Mouse (Mus musculus) B cell, adult (primary cell): Measurements from ENCODE around the gene Meioc. TPM values are rescaled to one million over a fixed set of nuclear protein-coding genes. Genes with fewer than 3 reads are reported as not detected.

Source experiments
- total RNA-seq: library from RNA; stranded (reverse); gene quantifications from 4 replicates; pipeline ENCODE4 v1.2.4, GENCODE M21; 2023; ENCODE audit not compliant: inconsistent age

The Meioc gene
- total RNA-seq = not detected in 4 replicates

DNA sequence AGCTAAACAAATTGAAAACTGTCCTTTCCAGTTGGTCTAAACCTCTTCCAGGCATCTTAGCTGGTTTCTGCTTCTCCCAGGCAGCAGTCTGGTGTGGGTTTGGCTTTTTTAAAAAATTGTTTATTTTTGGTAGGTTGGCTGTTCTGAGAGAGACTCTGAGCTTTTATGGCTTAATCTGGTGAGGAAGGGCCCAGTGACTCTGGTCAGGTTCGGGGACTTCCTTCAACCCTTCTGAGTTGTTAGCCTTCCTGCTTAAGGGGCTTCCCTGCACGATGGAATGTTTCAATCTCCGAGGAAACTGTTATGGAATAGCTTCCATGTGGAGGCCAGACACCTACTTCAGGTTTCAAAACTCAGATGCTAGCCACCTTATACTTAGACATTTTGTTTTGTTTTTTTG is at the start of gene Meioc:
TSS of gene Meioc (plus strand) at position 301 of the 400 bp plus-strand sequence.

DNA sequence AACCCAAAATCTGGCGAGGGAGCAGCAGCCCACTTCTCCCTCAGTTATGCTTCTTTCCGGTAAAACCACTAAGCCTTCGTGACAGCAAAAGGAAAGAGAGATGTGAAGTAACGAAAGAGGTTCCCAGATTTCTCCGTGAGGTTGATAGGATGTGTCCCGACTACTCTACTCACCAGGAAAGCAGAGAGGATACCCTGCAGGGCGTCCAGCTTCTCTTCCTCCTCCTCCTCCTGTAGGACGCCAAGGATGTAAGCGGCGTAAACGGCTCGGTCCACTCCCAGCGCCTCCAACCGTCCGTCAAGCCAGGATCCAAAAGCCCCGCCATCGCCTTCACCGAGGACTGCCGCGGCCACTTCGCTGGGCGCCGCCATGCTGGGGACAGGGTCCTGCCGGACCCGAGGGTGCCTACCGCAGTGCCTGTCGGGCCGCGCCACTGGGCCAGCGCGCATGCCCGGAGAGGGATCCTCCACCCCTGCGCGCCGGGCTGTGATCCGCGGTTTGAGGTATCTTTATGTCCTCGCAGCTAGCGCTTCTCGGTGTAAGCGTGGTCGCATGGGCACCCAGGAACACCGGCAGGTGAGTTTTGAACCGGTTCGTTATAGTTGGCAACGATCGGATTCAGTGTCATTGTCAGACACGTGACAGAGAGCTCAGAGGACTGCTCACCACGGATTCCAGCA is 34.0 kb downstream of the Meioc start, which contains the start of gene Ccdc43:
TSS of gene Ccdc43 (minus strand) at position 445 of the 680 bp plus-strand sequence.

Other genes starting within 250 kb of the Meioc start
- 75.4 to 80.2 TPM (median 77.1 TPM) in 4 replicates for gene Grn, start 233.4 kb upstream of the Meioc start, total RNA-seq
- not detected in 4 replicates for gene Fam171a2, start 216.0 kb upstream of the Meioc start, total RNA-seq
- 5.1 to 9.3 TPM (median 7.0 TPM) in 4 replicates for gene Itga2b, start 193.6 kb upstream of the Meioc start, total RNA-seq
- 47.4 to 57.7 TPM (median 53.3 TPM) in 4 replicates for gene Gpatch8, start 107.3 kb upstream of the Meioc start, total RNA-seq
- not detected in 4 replicates for gene Gm11627, start 84.3 kb upstream of the Meioc start, total RNA-seq
- not detected in 4 replicates for gene Fzd2, start 59.3 kb upstream of the Meioc start, total RNA-seq
- gene Ccdc43, start 34.1 kb downstream of the Meioc start, total RNA-seq = 25.4 to 29.9 TPM (median 25.8 TPM) in 4 replicates
- 0.18 TPM in 1 of 4 replicates, not detected in the others for gene Adam11, start 97.7 kb downstream of the Meioc start, total RNA-seq
- gene Gjc1, start 156.0 kb downstream of the Meioc start, total RNA-seq = not detected in 4 replicates
- not detected in 4 replicates for gene Higd1b, start 172.1 kb downstream of the Meioc start, total RNA-seq
- gene Eftud2, start 217.3 kb downstream of the Meioc start, total RNA-seq = 130 to 159 TPM (median 135 TPM) in 4 replicates
- gene Ccdc103, start 217.5 kb downstream of the Meioc start, total RNA-seq = 0.26 TPM in 1 of 4 replicates, not detected in the others
- not detected in 4 replicates for gene Fam187a, start 221.5 kb downstream of the Meioc start, total RNA-seq
- not detected in 4 replicates for gene Gfap, start 237.2 kb downstream of the Meioc start, total RNA-seq